Mouse (Mus musculus): ENCODE measurements around the gene Ntm. TPM values are rescaled to one million over a fixed set of nuclear protein-coding genes. Genes with fewer than 3 reads are reported as not detected.

Ntm gene
- polyA plus RNA-seq, 1 experiment = not detected

- H3K36me3 ChIP-seq (ENCODE audit: control insufficient read depth, insufficient read depth) = no peaks in the 10 kb centered on the region
- TF ChIP-seq MAX (IDR thresholded peaks at IDR 0.05; ENCODE audit: low read depth) (no peak), SRF (IDR thresholded peaks at IDR 0.05; ENCODE audit: control insufficient read depth, insufficient read length, low read depth) (no peak), MYOD1 (IDR thresholded peaks at IDR 0.05; ENCODE audit: control insufficient read depth in 1 of 3, insufficient read length in 2 of 3, low read depth in 2 of 3) (no peak), CEBPB (IDR thresholded peaks at IDR 0.05; ENCODE audit: insufficient read depth, poor library complexity, severe bottlenecking) (no peak), REST (IDR thresholded peaks at IDR 0.05; ENCODE audit: insufficient read depth, insufficient read length) (no peak), USF1 (IDR thresholded peaks at IDR 0.05; ENCODE audit: low read depth) (no peak), POLR2AphosphoS2 (IDR thresholded peaks at IDR 0.05; ENCODE audit: insufficient read length, low read depth) (no peak), TCF3 (IDR thresholded peaks at IDR 0.05; ENCODE audit: insufficient read length, low read depth) (no peak), POLR2A (IDR thresholded peaks at IDR 0.05; ENCODE audit: insufficient read length, low read depth) (no peak), MYOG (IDR thresholded peaks at IDR 0.05; ENCODE audit: control insufficient read depth in 1 of 3, insufficient read depth in 1 of 3, insufficient read length in 2 of 3, low read depth in 2 of 3) (no peak), E2F4 (IDR thresholded peaks at IDR 0.05; ENCODE audit: insufficient read depth) (no peak), TCF12 (IDR thresholded peaks at IDR 0.05; ENCODE audit: insufficient read depth, poor library complexity, severe bottlenecking) (no peak)
- H3ac ChIP-seq (ENCODE audit: control insufficient read depth, insufficient read length) = no peak overlapping the region
- H3K79me2 ChIP-seq (ENCODE audit: control insufficient read depth, insufficient read depth) = no peaks in the 10 kb centered on the region
- no peaks in the 10 kb centered on the region for H3K27me3 ChIP-seq (ENCODE audit: control insufficient read depth, insufficient read depth, insufficient read length)
- no peak overlapping the region for H3K4me3 ChIP-seq
- H3K4me2 ChIP-seq (ENCODE audit: low read depth) = no peak overlapping the region
Observed at GRCm38 (mm10) chr9:29342303-29342702, 620.6 kb downstream of the Ntm start.

DNA sequence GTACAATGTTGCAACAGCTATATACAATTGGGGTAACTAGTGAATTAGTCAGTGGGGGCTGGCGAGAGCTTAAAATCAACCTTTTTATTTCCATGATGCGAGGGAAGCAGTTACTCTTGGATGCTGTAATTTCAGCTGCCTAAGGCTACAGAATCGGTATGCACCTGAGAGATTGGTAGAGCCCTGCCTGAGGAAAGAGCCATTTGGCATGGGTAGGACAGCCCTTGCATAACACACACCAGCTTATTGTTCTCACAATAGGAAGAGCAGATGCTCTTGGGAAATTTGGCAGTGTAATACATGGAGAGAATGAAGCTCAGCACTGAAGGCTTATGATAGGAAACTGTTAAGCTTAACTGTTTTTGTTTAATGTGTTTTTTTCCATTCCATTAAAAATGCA is 621.6 kb downstream of the Ntm start:
- no peak overlapping the region for H3K4me2 ChIP-seq (ENCODE audit: low read depth)
- TF ChIP-seq MYOG (IDR thresholded peaks at IDR 0.05; ENCODE audit: control insufficient read depth in 1 of 3, insufficient read depth in 1 of 3, insufficient read length in 2 of 3, low read depth in 2 of 3) = no peak
- no peak for TF ChIP-seq USF1 (IDR thresholded peaks at IDR 0.05; ENCODE audit: low read depth)
- TF ChIP-seq TCF3 (IDR thresholded peaks at IDR 0.05; ENCODE audit: insufficient read length, low read depth) = no peak
- TF ChIP-seq POLR2A (IDR thresholded peaks at IDR 0.05; ENCODE audit: insufficient read length, low read depth) = no peak
- TF ChIP-seq REST (IDR thresholded peaks at IDR 0.05; ENCODE audit: insufficient read depth, insufficient read length) = no peak
- TF ChIP-seq TCF12 (IDR thresholded peaks at IDR 0.05; ENCODE audit: insufficient read depth, poor library complexity, severe bottlenecking) = no peak
- no peak for TF ChIP-seq MYOD1 (IDR thresholded peaks at IDR 0.05; ENCODE audit: control insufficient read depth in 1 of 3, insufficient read length in 2 of 3, low read depth in 2 of 3)
- TF ChIP-seq CEBPB (IDR thresholded peaks at IDR 0.05; ENCODE audit: insufficient read depth, poor library complexity, severe bottlenecking) = no peak
- TF ChIP-seq SRF (IDR thresholded peaks at IDR 0.05; ENCODE audit: control insufficient read depth, insufficient read length, low read depth) = no peak
- TF ChIP-seq MAX (IDR thresholded peaks at IDR 0.05; ENCODE audit: low read depth) = no peak
- no peak for TF ChIP-seq E2F4 (IDR thresholded peaks at IDR 0.05; ENCODE audit: insufficient read depth)
- no peak for TF ChIP-seq POLR2AphosphoS2 (IDR thresholded peaks at IDR 0.05; ENCODE audit: insufficient read length, low read depth)
- no peak overlapping the region for H3ac ChIP-seq (ENCODE audit: control insufficient read depth, insufficient read length)
- H3K79me2 ChIP-seq (ENCODE audit: control insufficient read depth, insufficient read depth) = no peaks in the 10 kb centered on the region
- no peaks in the 10 kb centered on the region for H3K36me3 ChIP-seq (ENCODE audit: control insufficient read depth, insufficient read depth)
- H3K27me3 ChIP-seq (ENCODE audit: control insufficient read depth, insufficient read depth, insufficient read length) = no peaks in the 10 kb centered on the region
- no peak overlapping the region for H3K4me3 ChIP-seq

DNA sequence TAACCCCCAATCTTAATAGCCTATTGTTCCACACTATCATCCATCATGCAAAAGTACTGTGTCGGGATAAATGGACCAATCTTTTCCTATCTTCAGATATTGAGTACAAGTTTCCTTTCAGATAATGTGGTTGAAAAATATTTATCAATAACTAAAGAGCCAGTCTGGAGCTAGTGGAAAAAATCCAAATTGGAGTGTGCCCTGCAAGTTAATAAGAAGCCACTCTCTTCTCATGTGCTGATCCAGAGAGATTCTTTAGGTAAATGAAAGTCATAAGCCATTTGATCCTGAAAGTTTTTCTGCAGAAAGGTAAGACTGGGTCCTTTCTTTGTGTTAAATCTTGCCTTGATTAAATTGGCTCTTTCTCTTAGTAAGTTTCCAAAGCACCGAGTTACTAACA is 627.3 kb downstream of the Ntm start:
- no peak overlapping the region for H3K4me2 ChIP-seq (ENCODE audit: low read depth)
- no peaks in the 10 kb centered on the region for H3K79me2 ChIP-seq (ENCODE audit: control insufficient read depth, insufficient read depth)
- no peak overlapping the region for H3ac ChIP-seq (ENCODE audit: control insufficient read depth, insufficient read length)
- no peak overlapping the region for H3K4me3 ChIP-seq
- no peaks in the 10 kb centered on the region for H3K36me3 ChIP-seq (ENCODE audit: control insufficient read depth, insufficient read depth)
- no peak for TF ChIP-seq SRF (IDR thresholded peaks at IDR 0.05; ENCODE audit: control insufficient read depth, insufficient read length, low read depth)
- no peak for TF ChIP-seq USF1 (IDR thresholded peaks at IDR 0.05; ENCODE audit: low read depth)
- no peak for TF ChIP-seq TCF12 (IDR thresholded peaks at IDR 0.05; ENCODE audit: insufficient read depth, poor library complexity, severe bottlenecking)
- TF ChIP-seq POLR2AphosphoS2 (IDR thresholded peaks at IDR 0.05; ENCODE audit: insufficient read length, low read depth) = no peak
- no peak for TF ChIP-seq MYOD1 (IDR thresholded peaks at IDR 0.05; ENCODE audit: control insufficient read depth in 1 of 3, insufficient read length in 2 of 3, low read depth in 2 of 3)
- no peak for TF ChIP-seq TCF3 (IDR thresholded peaks at IDR 0.05; ENCODE audit: insufficient read length, low read depth)
- TF ChIP-seq E2F4 (IDR thresholded peaks at IDR 0.05; ENCODE audit: insufficient read depth) = no peak
- TF ChIP-seq MAX (IDR thresholded peaks at IDR 0.05; ENCODE audit: low read depth) = no peak
- TF ChIP-seq CEBPB (IDR thresholded peaks at IDR 0.05; ENCODE audit: insufficient read depth, poor library complexity, severe bottlenecking) = no peak
- TF ChIP-seq REST (IDR thresholded peaks at IDR 0.05; ENCODE audit: insufficient read depth, insufficient read length) = no peak
- TF ChIP-seq MYOG (IDR thresholded peaks at IDR 0.05; ENCODE audit: control insufficient read depth in 1 of 3, insufficient read depth in 1 of 3, insufficient read length in 2 of 3, low read depth in 2 of 3) = no peak
- TF ChIP-seq POLR2A (IDR thresholded peaks at IDR 0.05; ENCODE audit: insufficient read length, low read depth) = no peak
- H3K27me3 ChIP-seq (ENCODE audit: control insufficient read depth, insufficient read depth, insufficient read length) = no peaks in the 10 kb centered on the region

DNA sequence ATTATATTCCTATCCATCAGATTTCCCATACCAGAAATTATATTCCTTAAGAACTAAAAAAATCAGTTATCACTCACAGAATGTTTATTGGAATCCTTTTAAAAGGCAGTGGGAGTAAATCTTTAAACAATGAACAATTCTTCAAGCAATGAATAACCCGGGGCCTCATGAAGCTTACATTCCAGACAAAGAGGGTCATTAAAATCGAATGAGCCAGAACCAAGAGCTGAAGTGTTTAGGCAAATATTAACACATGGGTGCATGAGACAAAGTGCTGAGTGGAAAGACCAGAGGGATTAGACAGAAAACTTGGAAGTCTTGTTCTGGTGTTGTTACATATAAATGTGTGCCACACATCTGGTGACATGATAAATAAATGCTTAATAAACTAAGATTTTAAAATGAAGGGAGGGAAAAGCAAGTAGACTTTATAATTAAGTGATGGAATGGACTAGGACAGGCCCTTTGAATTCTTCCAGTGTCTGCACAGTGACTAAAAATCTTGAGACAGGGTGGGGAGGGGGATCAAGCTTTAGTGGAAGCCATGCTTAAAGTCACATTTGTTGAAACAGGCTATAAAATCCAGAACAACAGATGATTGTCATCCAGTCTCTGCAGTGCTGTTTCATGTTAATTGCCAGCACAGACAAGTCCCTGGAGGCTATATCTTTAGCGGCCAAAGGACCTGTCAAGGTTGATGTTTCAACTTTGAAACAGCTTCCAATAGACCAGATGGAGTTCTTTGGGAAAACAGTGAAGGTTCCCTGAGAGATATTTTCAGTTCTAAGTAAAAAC is 630.4 kb downstream of the Ntm start:
- TF ChIP-seq CEBPB (IDR thresholded peaks at IDR 0.05; ENCODE audit: insufficient read depth, poor library complexity, severe bottlenecking) = no peak
- no peak for TF ChIP-seq POLR2A (IDR thresholded peaks at IDR 0.05; ENCODE audit: insufficient read length, low read depth)
- TF ChIP-seq SRF (IDR thresholded peaks at IDR 0.05; ENCODE audit: control insufficient read depth, insufficient read length, low read depth) = no peak
- TF ChIP-seq E2F4 (IDR thresholded peaks at IDR 0.05; ENCODE audit: insufficient read depth) = no peak
- no peak for TF ChIP-seq MYOG (IDR thresholded peaks at IDR 0.05; ENCODE audit: control insufficient read depth in 1 of 3, insufficient read depth in 1 of 3, insufficient read length in 2 of 3, low read depth in 2 of 3)
- no peak for TF ChIP-seq TCF12 (IDR thresholded peaks at IDR 0.05; ENCODE audit: insufficient read depth, poor library complexity, severe bottlenecking)
- TF ChIP-seq REST (IDR thresholded peaks at IDR 0.05; ENCODE audit: insufficient read depth, insufficient read length) = no peak
- TF ChIP-seq MAX (IDR thresholded peaks at IDR 0.05; ENCODE audit: low read depth) = no peak
- Histone ChIP-seq H3K36me3 (ENCODE audit: control insufficient read depth, insufficient read depth) (no peaks in the 10 kb centered on the region), H3K79me2 (ENCODE audit: control insufficient read depth, insufficient read depth) (no peaks in the 10 kb centered on the region), H3K4me2 (ENCODE audit: low read depth) (no peak overlapping the region), H3K27me3 (ENCODE audit: control insufficient read depth, insufficient read depth, insufficient read length) (no peaks in the 10 kb centered on the region), H3ac (ENCODE audit: control insufficient read depth, insufficient read length) (no peak overlapping the region), H3K4me3 (no peak overlapping the region)
